Mouse (Mus musculus): ENCODE measurements around the gene Tmem270.

DNA sequence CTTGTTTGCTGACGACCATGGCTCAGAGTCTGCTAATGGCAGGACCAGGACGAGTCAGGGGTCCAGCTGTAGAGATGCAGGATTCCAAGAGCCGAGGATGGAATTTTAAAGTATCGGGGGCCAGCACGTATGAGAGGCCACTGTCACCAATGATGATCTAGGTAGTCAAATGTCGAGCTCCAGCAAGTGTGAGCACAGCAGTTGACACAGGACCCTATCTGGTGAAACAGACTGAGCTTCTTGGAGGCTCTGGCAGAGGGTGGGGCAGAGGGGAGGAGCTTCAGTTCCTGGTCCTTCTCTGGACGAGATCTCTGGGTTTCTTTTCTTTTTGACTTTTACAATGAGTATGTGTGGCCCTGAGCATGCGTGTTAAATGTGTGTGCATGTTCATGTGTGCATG lies 8.8 kb upstream of the Tmem270 start, which contains the start of gene Cldn13:
- no peak for TF ChIP-seq CTCF (IDR thresholded peaks at IDR 0.05; ENCODE audit: low read depth, low read length)
- TF ChIP-seq POLR2A (IDR thresholded peaks at IDR 0.05; ENCODE audit: borderline replicate concordance, low read depth, low read length), result no peak
